Mouse (Mus musculus) myocyte (in vitro differentiated cells): ENCODE data around the gene Gm21987. TPM values are rescaled to one million over a fixed set of nuclear protein-coding genes. Genes with fewer than 3 reads are reported as not detected.

Experiments
- H3K27me3 ChIP-seq: one replicate; pipeline ENCODE4 v1.6.1; 2011; ENCODE audit not compliant: control insufficient read depth, insufficient read depth, insufficient read length
- H3K36me3 ChIP-seq: one replicate; pipeline ENCODE4 v1.6.1; 2011; ENCODE audit not compliant: control insufficient read depth, insufficient read depth
- H3K4me2 ChIP-seq: one replicate; pipeline ENCODE4 v1.6.1; 2011; ENCODE audit warnings: low read depth, control low read depth
- H3K4me3 ChIP-seq: one replicate; pipeline ENCODE4 v1.5.1; 2011; ENCODE audit warnings: mild to moderate bottlenecking, control low read depth, moderate library complexity
- H3K79me2 ChIP-seq: one replicate; pipeline ENCODE4 v1.6.1; 2011; ENCODE audit not compliant: control insufficient read depth, insufficient read depth
- H3ac ChIP-seq: one replicate; pipeline ENCODE4 v1.6.1; 2011; ENCODE audit not compliant: control insufficient read depth, insufficient read length
- CEBPB ChIP-seq: IDR thresholded peaks from 2 replicates; pipeline ENCODE4 v1.6.1; 2011; ENCODE audit warnings: mild to moderate bottlenecking, moderate library complexity; ENCODE audit not compliant: poor library complexity, insufficient read depth, severe bottlenecking
- E2F4 ChIP-seq: IDR thresholded peaks from one replicate; pipeline ENCODE4 v1.6.1; 2011; ENCODE audit warnings: mild to moderate bottlenecking, control low read depth, moderate library complexity; ENCODE audit not compliant: insufficient read depth
- MAX ChIP-seq: IDR thresholded peaks from one replicate; pipeline ENCODE4 v1.6.1; 2011; ENCODE audit warnings: low read depth, mild to moderate bottlenecking, control low read depth
- MYOD1 ChIP-seq, 3 experiments: IDR thresholded peaks; one replicate each; pipeline ENCODE4 v1.6.1; 2011; ENCODE audit warnings: control low read depth in 2 of 3, low read depth in 2 of 3, mild to moderate bottlenecking in 2 of 3, moderate library complexity in 1 of 3; ENCODE audit not compliant: insufficient read length in 2 of 3, control insufficient read depth in 1 of 3
- MYOG ChIP-seq, 3 experiments: IDR thresholded peaks; one replicate each; pipeline ENCODE4 v1.6.1; 2011; ENCODE audit warnings: control low read depth in 2 of 3, low read depth in 2 of 3, mild to moderate bottlenecking in 2 of 3; ENCODE audit not compliant: insufficient read length in 2 of 3, control insufficient read depth in 1 of 3, insufficient read depth in 1 of 3
- POLR2A ChIP-seq: IDR thresholded peaks from one replicate; pipeline ENCODE4 v1.6.1; 2011; ENCODE audit warnings: low read depth, mild to moderate bottlenecking, control low read depth, moderate library complexity; ENCODE audit not compliant: insufficient read length
- POLR2AphosphoS2 ChIP-seq: IDR thresholded peaks from one replicate; pipeline ENCODE4 v1.6.1; 2011; ENCODE audit warnings: low read depth, control low read depth; ENCODE audit not compliant: insufficient read length
- REST ChIP-seq: IDR thresholded peaks from one replicate; pipeline ENCODE4 v1.6.1; 2011; ENCODE audit warnings: mild to moderate bottlenecking, control low read depth, moderate library complexity; ENCODE audit not compliant: insufficient read depth, insufficient read length
- SRF ChIP-seq: IDR thresholded peaks from one replicate; pipeline ENCODE4 v1.6.1; 2011; ENCODE audit warnings: low read depth; ENCODE audit not compliant: control insufficient read depth, insufficient read length
- TCF12 ChIP-seq: IDR thresholded peaks from one replicate; pipeline ENCODE4 v1.6.1; 2011; ENCODE audit warnings: mild to moderate bottlenecking, control low read depth; ENCODE audit not compliant: poor library complexity, insufficient read depth, severe bottlenecking
- TCF3 ChIP-seq: IDR thresholded peaks from one replicate; pipeline ENCODE4 v1.6.1; 2011; ENCODE audit warnings: low read depth, control low read depth; ENCODE audit not compliant: insufficient read length
- USF1 ChIP-seq: IDR thresholded peaks from one replicate; pipeline ENCODE4 v1.6.1; 2011; ENCODE audit warnings: low read depth, mild to moderate bottlenecking, control low read depth, moderate library complexity
- polyA plus RNA-seq: library from polyadenylated mRNA; unstranded; fragments of >200 nt; fragmentation: generic; extraction: Trizol; gene quantifications from one replicate; pipeline ENCODE4 v1.2.1, GENCODE M21; 2012; ENCODE audit warnings: missing spikeins

Gm21987 gene
- polyA plus RNA-seq, 1 experiment = 0.16 TPM

GRCm38 (mm10) chr16:38408416-38408815, 61.6 kb downstream of the Gm21987 start:
- Histone ChIP-seq H3K4me2 (no peak overlapping the region), H3K36me3 (no peaks in the 10 kb centered on the region), H3K27me3 (no peaks in the 10 kb centered on the region), H3K4me3 (no peak overlapping the region), H3K79me2 (no peaks in the 10 kb centered on the region), H3ac (no peak overlapping the region)
- no peak for TF ChIP-seq E2F4
- no peak for TF ChIP-seq USF1
- TF ChIP-seq CEBPB = no peak
- TF ChIP-seq REST = no peak
- no peak for TF ChIP-seq POLR2AphosphoS2
- no peak for TF ChIP-seq POLR2A
- no peak for TF ChIP-seq TCF3
- no peak for TF ChIP-seq MYOG (IDR thresholded peaks at IDR 0.05; ENCODE audit: control insufficient read depth in 1 of 3, insufficient read depth in 1 of 3, insufficient read length in 2 of 3, low read depth in 2 of 3)
- TF ChIP-seq SRF = no peak
- no peak for TF ChIP-seq MAX
- TF ChIP-seq TCF12 = no peak
- no peak for TF ChIP-seq MYOD1 (IDR thresholded peaks at IDR 0.05; ENCODE audit: control insufficient read depth in 1 of 3, insufficient read length in 2 of 3, low read depth in 2 of 3)

Other genes with a start within 250 kb of the Gm21987 start
- not detected for gene Nr1i2, start 52.2 kb upstream of the Gm21987 start, polyA plus RNA-seq
- gene Maats1, start 4.9 kb upstream of the Gm21987 start, polyA plus RNA-seq = 1.1 TPM
- gene Cox17, start within 50 bp of the Gm21987 start, polyA plus RNA-seq = 653 TPM
- 10.5 TPM for gene Popdc2, start 15.2 kb downstream of the Gm21987 start, polyA plus RNA-seq
- gene Pla1a, start 86.1 kb downstream of the Gm21987 start, polyA plus RNA-seq = 13.9 TPM
- gene Adprh, start 105.7 kb downstream of the Gm21987 start, polyA plus RNA-seq = 124 TPM
- 27.1 TPM for gene Cd80, start 108.5 kb downstream of the Gm21987 start, polyA plus RNA-seq
- 41.4 TPM for gene Timmdc1, start 175.6 kb downstream of the Gm21987 start, polyA plus RNA-seq
- 25.5 TPM for gene Poglut1, start 203.2 kb downstream of the Gm21987 start, polyA plus RNA-seq
- 36.8 TPM for gene Tmem39a, start 211.7 kb downstream of the Gm21987 start, polyA plus RNA-seq